Mouse (Mus musculus) cortical plate, adult 2 months (tissue): Measurements from ENCODE around the gene Cpsf4.
A peak's percentile ranks its signal among the peaks of the same experiment; 100 is the strongest.

Experiments used
- CTCF ChIP-seq: fragments of 200-500 bp; IDR thresholded peaks from 2 replicates; pipeline ENCODE4 v1.5.1; 2011; ENCODE audit warnings: mild to moderate bottlenecking, control low read depth, low read length; ENCODE audit not compliant: insufficient read depth; ENCODE audit errors: extremely low read depth
- POLR2A ChIP-seq: fragments of 200-500 bp; IDR thresholded peaks from 2 replicates; pipeline ENCODE4 v1.6.1; 2011; ENCODE audit warnings: mild to moderate bottlenecking, low read length, control low read depth; ENCODE audit not compliant: insufficient read depth; ENCODE audit errors: extremely low read depth

DNA sequence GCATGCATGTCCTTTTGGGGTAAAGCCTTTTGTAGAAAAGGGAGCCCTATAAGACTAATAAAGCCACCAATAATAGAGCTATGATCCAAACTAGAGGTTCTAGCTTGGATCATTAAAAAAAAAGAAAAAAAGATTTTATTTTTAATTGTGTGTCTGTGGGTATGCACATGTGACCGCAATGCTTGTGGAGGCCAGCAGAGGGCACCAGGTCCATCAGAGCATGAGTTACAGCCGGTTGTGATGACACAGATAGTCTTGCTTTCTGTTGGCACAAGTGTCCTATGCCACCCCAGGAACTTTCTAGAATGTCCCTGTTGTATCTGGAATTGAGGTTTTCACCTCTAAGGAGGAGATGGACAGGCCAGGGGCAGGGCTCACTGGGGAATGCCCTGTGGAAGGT is 47.6 kb upstream of the Cpsf4 start:
- TF ChIP-seq CTCF = peak; percentile 9; the same call in 1 of the 2 replicates
- no peak for TF ChIP-seq POLR2A
